Mouse (Mus musculus) lung, embryonic 14.5 days (tissue): Measurements from ENCODE around the gene Sec24b. TPM values are rescaled to one million over a fixed set of nuclear protein-coding genes. Genes with fewer than 3 reads are reported as not detected.

Source experiments
- ATAC-seq: fragments of 200-750 bp; cut with Nextera tagmentation; 2 replicates; pipeline ENCODE4 v1.8.0; 2017; ENCODE audit warnings: mild to moderate bottlenecking, moderate TSS enrichment, moderate library complexity; ENCODE audit not compliant: insufficient read depth
- DNase-seq: peaks from one replicate; pipeline ENCODE4 v3.0.0-alpha.2; 2015
- H3K27ac ChIP-seq: fragments of 300-500 bp; sonication (generic); 2 replicates; pipeline ENCODE4 v1.5.1; 2014; ENCODE audit warnings: low read depth, mild to moderate bottlenecking, moderate library complexity
- H3K27me3 ChIP-seq: fragments of 300-500 bp; sonication (generic); 2 replicates; pipeline ENCODE4 v1.6.1; 2014; ENCODE audit warnings: low read length, control low read depth; ENCODE audit not compliant: insufficient read depth
- H3K36me3 ChIP-seq: fragments of 300-500 bp; sonication (generic); 2 replicates; pipeline ENCODE4 v1.6.1; 2014; ENCODE audit warnings: control low read depth; ENCODE audit not compliant: insufficient read depth
- H3K4me1 ChIP-seq: fragments of 300-500 bp; sonication (generic); 2 replicates; pipeline ENCODE4 v1.6.1; 2014; ENCODE audit warnings: antibody characterized with exemption, control low read depth; ENCODE audit not compliant: insufficient read depth
- H3K4me2 ChIP-seq: fragments of 300-500 bp; sonication (generic); 2 replicates; pipeline ENCODE4 v1.6.1; 2014; ENCODE audit warnings: mild to moderate bottlenecking
- H3K4me3 ChIP-seq: fragments of 300-500 bp; sonication (generic); 2 replicates; pipeline ENCODE4 v1.5.1; 2014; ENCODE audit warnings: low read depth, low read length
- H3K9ac ChIP-seq: fragments of 300-500 bp; sonication (generic); 2 replicates; pipeline ENCODE4 v1.6.1; 2014
- H3K9me3 ChIP-seq: fragments of 300-500 bp; sonication (generic); 2 replicates; pipeline ENCODE4 v1.6.1; 2016; ENCODE audit warnings: low read depth, low read length, control low read depth
- CTCF ChIP-seq: IDR thresholded peaks from 2 replicates; pipeline ENCODE4 v1.5.1; 2016; ENCODE audit warnings: antibody characterized with exemption, low read depth
- WGBS: fragments of 180-500 bp; shearing (Covaris S2); extraction: QIAGEN DNeasy Blood & Tissue Kit; methylation state at CpG from one replicate; pipeline ENCODE4 v1.1.7; 2014; 5-methylcytosine and 5-hydroxymethylcytosine counted together
- polyA plus RNA-seq: library from polyadenylated mRNA; unstranded; fragments of >200 nt; fragmentation: Nextera tagmentation; extraction: Ambion mirVana; gene quantifications from 2 replicates; pipeline ENCODE4 v1.2.1, GENCODE M21; 2014

Sec24b gene
- polyA plus RNA-seq, 1 experiment from 2014 or later: 46.3 TPM

DNA sequence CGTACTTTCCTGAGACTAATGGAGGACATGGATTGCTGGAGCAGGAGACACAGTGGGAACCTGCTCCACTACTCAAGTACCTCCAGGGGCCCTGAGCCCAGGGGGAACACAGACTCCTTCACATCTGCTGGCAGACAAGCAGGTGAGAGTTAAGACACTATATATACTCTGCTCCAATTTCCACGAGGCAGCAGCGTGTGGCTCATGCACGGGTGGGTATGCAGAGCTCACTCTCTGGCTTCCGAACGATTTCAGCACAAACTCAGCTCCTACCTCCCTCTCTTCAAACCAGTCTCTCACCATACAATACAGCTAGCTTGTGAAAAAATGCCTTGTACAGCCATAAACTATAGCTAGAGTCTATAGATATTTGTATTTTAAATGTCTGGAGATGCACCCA lies 62.8 kb downstream of the Sec24b start:
- no peak overlapping the region for H3K27ac ChIP-seq
- 91% methylated on average over 6 of the region's 6 CpGs for WGBS
- no peak overlapping the region for H3K4me3 ChIP-seq
- no peaks in the 10 kb centered on the region for H3K9me3 ChIP-seq
- peaks cover 93% of the 10 kb centered on the region for H3K36me3 ChIP-seq
- TF ChIP-seq CTCF: no peak
- H3K4me2 ChIP-seq: no peak overlapping the region
- DNase-seq: no peak
- ATAC-seq: no peak
- no peaks in the 10 kb centered on the region for H3K27me3 ChIP-seq
- H3K9ac ChIP-seq: no peak overlapping the region
- H3K4me1 ChIP-seq: no peaks in the 10 kb centered on the region

GRCm38 (mm10) chr3:129998001-129998400 lies 63.4 kb downstream of the Sec24b start:
- no peak for DNase-seq
- H3K4me1 ChIP-seq: no peaks in the 10 kb centered on the region
- no peak for TF ChIP-seq CTCF
- no peak overlapping the region for H3K27ac ChIP-seq
- H3K9me3 ChIP-seq: no peaks in the 10 kb centered on the region
- H3K4me3 ChIP-seq: no peak overlapping the region
- no peak overlapping the region for H3K9ac ChIP-seq
- no peaks in the 10 kb centered on the region for H3K27me3 ChIP-seq
- ATAC-seq: no peak
- H3K4me2 ChIP-seq: no peak overlapping the region
- WGBS: 76% methylated on average over 7 of the region's 7 CpGs
- H3K36me3 ChIP-seq: peaks cover 94% of the 10 kb centered on the region

DNA sequence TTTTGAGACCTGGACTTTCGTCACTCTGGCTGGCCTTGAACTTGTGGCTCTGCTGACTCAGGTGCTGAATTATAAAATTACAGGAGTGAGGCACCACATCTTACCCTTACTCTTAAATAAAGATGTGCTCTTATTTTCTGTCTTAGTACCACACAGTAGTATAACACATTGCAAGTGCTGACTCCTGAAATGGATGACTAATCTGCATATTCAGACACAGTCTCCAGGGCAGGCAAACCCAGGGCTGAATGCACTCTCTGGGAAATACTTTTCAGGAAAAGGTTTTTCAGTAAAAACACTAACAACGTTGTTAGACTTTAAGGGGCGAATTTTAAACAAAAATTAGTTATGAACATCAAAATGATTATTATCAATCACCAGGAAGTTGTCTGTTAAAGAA lies 64.0 kb downstream of the Sec24b start:
- TF ChIP-seq CTCF: no peak
- H3K4me3 ChIP-seq: no peak overlapping the region
- no peak overlapping the region for H3K4me2 ChIP-seq
- H3K9ac ChIP-seq: no peak overlapping the region
- peaks cover 94% of the 10 kb centered on the region for H3K36me3 ChIP-seq
- no peaks in the 10 kb centered on the region for H3K4me1 ChIP-seq
- H3K27me3 ChIP-seq: no peaks in the 10 kb centered on the region
- no peaks in the 10 kb centered on the region for H3K9me3 ChIP-seq
- ATAC-seq (no peak), DNase-seq (no peak)
- WGBS: 76% methylated on average over 3 of the region's 3 CpGs
- no peak overlapping the region for H3K27ac ChIP-seq

GRCm38 (mm10) chr3:129987297-129987696 lies 74.1 kb downstream of the Sec24b start:
- Histone ChIP-seq H3K4me1 (no peaks in the 10 kb centered on the region), H3K36me3 (peaks cover 95% of the 10 kb centered on the region), H3K27me3 (no peaks in the 10 kb centered on the region), H3K27ac (no peak overlapping the region), H3K9me3 (no peaks in the 10 kb centered on the region), H3K4me3 (no peak overlapping the region), H3K9ac (no peak overlapping the region), H3K4me2 (no peak overlapping the region)
- DNase-seq: no peak
- WGBS: 80% methylated on average over 13 of the region's 13 CpGs
- ATAC-seq: 0 out of 2 replicates have a peak, but pooled peaks have one; percentile 38
- no peak for TF ChIP-seq CTCF

DNA sequence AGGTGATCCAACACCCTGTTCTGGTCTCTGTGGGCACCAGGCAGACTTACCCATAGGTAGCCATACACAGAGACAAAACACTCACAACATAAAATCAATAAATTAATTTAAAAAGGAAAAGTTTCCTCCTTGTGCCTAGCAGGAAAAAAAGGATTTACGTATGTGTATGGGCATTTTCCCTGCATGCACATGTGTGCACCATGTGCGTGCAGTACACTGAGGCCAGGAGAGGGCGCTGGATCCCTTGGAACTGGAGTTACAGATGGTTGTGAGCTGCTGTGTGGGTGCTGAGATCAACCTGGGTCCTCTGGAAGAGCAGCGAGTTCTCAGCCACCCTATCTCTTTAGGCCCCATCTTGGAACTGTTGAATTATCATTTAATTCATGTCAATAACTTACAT lies 76.0 kb downstream of the Sec24b start:
- Histone ChIP-seq H3K4me1 (no peaks in the 10 kb centered on the region), H3K9me3 (no peaks in the 10 kb centered on the region), H3K4me3 (no peak overlapping the region), H3K27ac (no peak overlapping the region), H3K4me2 (no peak overlapping the region), H3K27me3 (no peaks in the 10 kb centered on the region), H3K9ac (no peak overlapping the region), H3K36me3 (peaks cover 81% of the 10 kb centered on the region)
- ATAC-seq (no peak), DNase-seq (peak; percentile 23)
- 85% methylated on average over 4 of the region's 4 CpGs for WGBS
- TF ChIP-seq CTCF: 0 out of 2 replicates have a peak, but pooled peaks have one; percentile 18

GRCm38 (mm10) chr3:129984797-129985196 lies 76.6 kb downstream of the Sec24b start:
- Histone ChIP-seq H3K27ac (no peak overlapping the region), H3K4me1 (no peaks in the 10 kb centered on the region), H3K4me2 (no peak overlapping the region), H3K36me3 (peaks cover 75% of the 10 kb centered on the region), H3K4me3 (no peak overlapping the region), H3K9ac (no peak overlapping the region), H3K27me3 (no peaks in the 10 kb centered on the region), H3K9me3 (no peaks in the 10 kb centered on the region)
- DNase-seq (no peak), ATAC-seq (no peak)
- no peak for TF ChIP-seq CTCF
- 94% methylated on average over 5 of the region's 5 CpGs for WGBS

GRCm38 (mm10) chr3:129982271-129982670 lies 79.1 kb downstream of the Sec24b start:
- Histone ChIP-seq H3K4me3 (no peak overlapping the region), H3K27ac (no peak overlapping the region), H3K9me3 (no peaks in the 10 kb centered on the region), H3K36me3 (peaks cover 50% of the 10 kb centered on the region), H3K27me3 (no peaks in the 10 kb centered on the region), H3K4me1 (no peaks in the 10 kb centered on the region), H3K9ac (no peak overlapping the region), H3K4me2 (no peak overlapping the region)
- DNase-seq (no peak), ATAC-seq (no peak)
- WGBS: 60% methylated on average over 5 of the region's 5 CpGs
- TF ChIP-seq CTCF: no peak

- H3K4me1 ChIP-seq: no peaks in the 10 kb centered on the region
These were observed 79.6 kb downstream of the Sec24b start for GRCm38 (mm10) chr3:129981756-129982155.

More at GRCm38 (mm10) chr3:129981756-129982155, 79.6 kb downstream of the Sec24b start:
- Histone ChIP-seq H3K9ac (no peak overlapping the region), H3K36me3 (peaks cover 45% of the 10 kb centered on the region), H3K27me3 (no peaks in the 10 kb centered on the region), H3K4me2 (no peak overlapping the region), H3K9me3 (no peaks in the 10 kb centered on the region), H3K27ac (no peak overlapping the region), H3K4me3 (no peak overlapping the region)
- no peak for TF ChIP-seq CTCF
- ATAC-seq (no peak), DNase-seq (no peak)
- WGBS: 67% methylated on average over 11 of the region's 11 CpGs
